Mouse (Mus musculus): ENCODE measurements at regions not wholly inside any gene's neighbourhood (a gene's known extent, or its start where the extent isn't known, plus 50 kb on each side); places are given as distances from the start of the nearest gene placed in this dataset.

GRCm38 (mm10) chr3:9347446-9347860 lies 262.4 kb downstream of the Zfp704 start:
- TF ChIP-seq EP300 (IDR thresholded peaks at IDR 0.05; ENCODE audit: low read depth) (no peak), CTCF (IDR thresholded peaks at IDR 0.05; ENCODE audit: low read depth) (no peak)
